Mouse (Mus musculus) kidney, postnatal 14 days (tissue): ENCODE data around the gene Znhit6.

Experiments used
- DNase-seq: peaks from one replicate; pipeline ENCODE4 v3.0.0; 2022; ENCODE audit warnings: mixed read lengths

Gene Znhit6

GRCm38 (mm10) chr3:145647416-145647815 lies 71.4 kb downstream of the Znhit6 start:
- DNase-seq, result no peak

GRCm38 (mm10) chr3:145648097-145648931 lies 72.3 kb downstream of the Znhit6 start:
- DNase-seq, result peak; percentile 53

- peak; percentile 81 for DNase-seq
Measured at GRCm38 (mm10) chr3:145648991-145649851, 73.2 kb downstream of the Znhit6 start.

DNA sequence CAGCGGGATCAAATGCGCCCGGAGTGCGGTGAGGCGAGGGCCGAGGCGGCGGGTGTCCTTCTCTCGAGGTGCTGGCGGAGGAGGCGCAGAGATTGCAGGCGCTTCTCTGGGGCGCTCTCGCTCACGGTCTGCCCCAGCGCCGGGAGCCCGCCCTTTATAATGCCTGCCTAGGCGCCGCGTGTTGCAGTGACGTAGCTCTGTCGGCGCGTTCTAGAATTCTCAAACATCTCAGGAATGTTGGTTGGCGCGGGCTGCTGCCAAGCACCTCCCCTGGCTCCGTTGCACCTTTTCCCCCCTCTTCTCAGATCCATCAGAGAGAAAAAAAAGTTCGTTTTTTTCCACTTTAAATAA lies 73.8 kb downstream of the Znhit6 start, which contains the start of gene Ccn1:
Gene Ccn1 (minus strand): TSS at position 130 of the 351 bp plus-strand sequence.
- DNase-seq, result peak; percentile 94

DNA sequence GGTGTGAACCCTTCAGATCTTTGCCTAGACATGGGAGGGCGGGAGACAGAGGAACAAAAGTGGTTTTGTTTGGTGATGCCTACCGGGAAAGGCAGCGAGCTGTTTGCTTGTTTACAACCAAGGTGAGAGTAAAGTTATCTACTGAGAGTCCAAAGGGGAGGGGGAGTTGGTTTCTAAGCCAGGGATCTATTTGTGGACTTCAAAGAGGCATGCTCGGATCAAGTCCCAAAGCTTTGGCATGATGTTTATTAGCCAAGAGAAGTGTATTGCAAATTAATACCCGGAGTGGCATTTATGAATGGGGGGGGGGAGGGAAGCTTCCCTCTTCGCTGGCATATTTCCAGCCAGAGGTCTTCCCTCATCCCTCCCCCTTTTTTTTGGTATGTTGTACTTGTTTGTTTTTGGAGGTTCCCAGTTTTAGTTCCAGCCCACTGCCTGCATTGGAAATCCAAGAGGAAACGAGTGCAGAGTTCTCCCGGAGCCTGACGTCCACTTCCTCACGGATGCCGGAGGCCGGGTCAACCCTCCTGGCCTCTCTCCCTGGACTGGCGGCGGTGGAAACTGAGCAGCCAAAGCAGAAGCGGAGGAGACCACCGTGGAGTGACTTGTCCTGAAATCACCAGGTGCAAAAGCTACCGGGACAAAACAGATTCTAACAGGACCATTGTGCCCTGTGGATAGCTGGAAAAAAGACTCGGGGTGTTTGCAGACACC lies 74.5 kb downstream of the Znhit6 start:
- DNase-seq, result peak; percentile 86

DNA sequence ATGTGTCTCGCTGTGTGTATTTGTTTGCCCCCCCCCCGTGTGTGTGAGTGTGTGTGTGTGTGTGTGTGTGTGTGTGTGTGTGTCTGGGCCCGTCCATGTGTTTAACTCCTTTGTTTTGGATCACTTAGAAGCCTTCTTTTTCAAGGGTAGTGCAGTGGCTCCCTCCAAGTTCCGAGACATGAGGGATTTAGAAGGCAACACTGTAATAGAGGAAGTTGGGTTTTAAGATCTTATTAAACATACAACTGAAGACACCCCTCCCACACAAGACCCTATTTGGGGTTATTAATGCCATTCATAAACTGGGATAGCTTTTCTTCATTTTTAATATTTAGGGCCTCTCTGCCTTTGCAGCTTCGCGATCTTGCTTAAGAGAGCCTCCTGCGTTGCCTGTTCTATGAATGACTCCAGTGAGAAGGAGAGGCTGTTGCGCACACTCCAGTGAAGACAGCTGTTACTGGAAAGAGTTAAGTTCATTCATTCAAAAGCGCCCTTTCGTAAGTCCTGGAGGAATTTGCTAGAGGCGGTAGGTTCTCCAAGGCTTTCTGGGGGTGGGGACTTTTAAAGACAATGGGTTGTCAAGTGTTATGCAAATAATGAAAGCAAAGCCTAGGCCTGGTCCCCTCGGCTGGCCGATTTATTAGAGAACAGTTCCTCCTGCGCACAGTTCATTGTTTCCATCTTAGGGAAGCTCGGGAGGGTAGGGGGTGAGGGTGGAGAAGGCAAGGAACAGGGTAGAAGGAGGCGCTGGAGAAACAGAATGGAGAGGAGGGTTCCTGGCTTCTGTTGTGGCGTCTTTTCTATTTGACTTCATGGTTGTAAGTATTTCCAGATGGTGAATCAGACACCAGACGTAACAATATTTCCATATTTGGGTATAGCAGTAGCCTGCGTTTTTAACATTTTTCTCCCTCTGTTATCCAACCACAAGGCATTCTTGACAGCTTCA lies 75.3 kb downstream of the Znhit6 start:
- DNase-seq, result peak; percentile 27

DNA sequence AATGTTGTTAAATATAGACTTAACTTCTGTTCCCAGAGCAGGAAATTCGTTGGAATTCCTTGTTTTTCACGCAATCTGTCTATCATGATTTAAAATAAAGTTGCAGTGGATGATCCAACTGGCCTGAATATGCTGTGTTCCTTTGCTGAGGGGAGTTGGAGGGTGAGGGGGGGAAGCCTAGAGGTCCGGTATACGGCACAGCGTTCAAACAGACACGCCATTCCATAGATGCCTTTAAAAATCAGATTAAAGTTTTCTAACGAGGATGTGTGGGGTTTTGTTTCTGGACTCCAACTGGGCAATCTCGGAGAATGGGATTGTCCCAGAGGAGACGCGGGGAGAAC lies 75.9 kb downstream of the Znhit6 start:
- peak; percentile 24 for DNase-seq

GRCm38 (mm10) chr3:145652322-145653131 lies 76.5 kb downstream of the Znhit6 start:
- DNase-seq, result peak; percentile 34

GRCm38 (mm10) chr3:145653191-145653940 lies 77.4 kb downstream of the Znhit6 start:
- DNase-seq, result peak; percentile 88

- DNase-seq, result no peak
Measured at GRCm38 (mm10) chr3:145654028-145654427, 78.0 kb downstream of the Znhit6 start.
